Mouse (Mus musculus): Measurements from ENCODE around the gene Nr6a1.

DNA sequence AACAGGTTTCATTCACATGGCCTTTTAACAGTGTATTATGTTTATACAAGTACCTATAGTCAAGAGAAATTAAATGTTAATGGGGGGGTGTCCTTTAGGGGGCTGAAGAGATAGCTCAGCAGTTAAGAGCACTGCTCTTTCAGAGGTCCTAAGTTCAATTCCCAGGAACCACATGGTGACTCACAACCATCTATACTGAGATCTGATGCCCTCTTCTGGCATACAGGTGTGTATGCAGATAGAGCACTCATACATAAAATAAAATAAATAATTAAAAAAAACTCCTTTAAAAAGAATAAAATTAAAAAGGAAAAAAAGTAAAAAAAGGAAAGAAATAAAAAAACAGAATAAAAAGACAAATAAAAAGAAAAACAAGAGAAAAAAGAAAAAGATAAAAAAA, 95.5 kb downstream of the Nr6a1 start:
- TF ChIP-seq POLR2A (IDR thresholded peaks at IDR 0.05; ENCODE audit: insufficient read depth, low read depth, low read length) (no peak), CTCF (IDR thresholded peaks at IDR 0.05; ENCODE audit: insufficient read depth, low read depth, low read length) (no peak)
